Mouse (Mus musculus): Measurements from ENCODE around the gene Rsf1. TPM values are rescaled to one million over a fixed set of nuclear protein-coding genes. Genes with fewer than 3 reads are reported as not detected.

The Rsf1 gene
- total and polyA plus RNA-seq, 3 experiments = 5.9 to 21.8 (median 11.9) TPM

DNA sequence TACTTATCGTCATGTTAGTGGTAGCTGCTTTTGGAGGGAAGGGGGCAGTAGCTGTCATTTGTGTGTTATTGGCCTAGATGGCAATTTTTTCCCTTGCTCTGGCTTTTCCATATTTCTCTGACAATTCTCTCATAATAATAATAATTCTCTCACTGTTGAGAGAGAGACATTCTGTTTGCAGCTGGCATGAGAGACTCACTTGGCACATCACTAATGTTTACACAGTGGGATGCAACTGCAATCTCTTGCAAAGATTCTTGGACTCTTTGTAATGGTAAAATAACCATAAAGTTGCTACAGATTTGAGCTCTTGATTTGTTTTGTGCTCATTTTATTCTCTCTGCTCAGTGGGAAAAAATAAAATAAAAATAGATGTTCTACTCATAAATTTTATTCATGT is 137.6 kb downstream of the Rsf1 start:
- Histone ChIP-seq H3K4me1 (ENCODE audit: control insufficient read depth in 1 of 2, insufficient read depth in 2 of 2) (no peaks in the 10 kb centered on the region), H3K4me3 (replicated peaks in 1 of 3; ENCODE audit: low read depth in 2 of 3, low read length in 2 of 3, poor library complexity in 1 of 3) (no peak overlapping the region), H3K9me3 (replicated peaks; ENCODE audit: low read length) (no peaks in the 10 kb centered on the region), H3K36me3 (replicated peaks in 1 of 2; ENCODE audit: control insufficient read depth in 1 of 2, insufficient read depth in 1 of 2, low read length in 1 of 2) (peaks cover 55 to 88% of the 10 kb centered on the region in 2 experiments), H3K79me2 (replicated peaks; ENCODE audit: control insufficient read depth, extremely low read depth, insufficient read depth, poor library complexity, severe bottlenecking) (no peaks in the 10 kb centered on the region), H3K4me2 (ENCODE audit: insufficient read depth, low read depth, poor library complexity, severe bottlenecking) (no peak overlapping the region), H3K9ac (ENCODE audit: insufficient read depth, low read depth) (no peak overlapping the region), H3K27ac (ENCODE audit: insufficient read depth, low read depth) (no peak overlapping the region), H3K27me3 (replicated peaks) (no peaks in the 10 kb centered on the region)
- in situ Hi-C loops (cut with MboI; ENCODE audit: low pct_ligation_motif_present, low pct_unique_long_range_greater_than_20kb, low sequenced_read_pairs) = no loop called here
- no peak for TF ChIP-seq NRF1 (IDR thresholded peaks at IDR 0.05; ENCODE audit: low read depth, low read length)
- TF ChIP-seq RCOR1 (conservative IDR thresholded peaks at IDR 0.05; ENCODE audit: low read depth, low read length) = no peak
- TF ChIP-seq USF2 (conservative IDR thresholded peaks at IDR 0.05; ENCODE audit: low read depth, low read length) = no peak
- no peak for TF ChIP-seq ZNF384 (IDR thresholded peaks at IDR 0.05; ENCODE audit: low read depth, low read length)
- TF ChIP-seq CTCF (conservative IDR thresholded peaks at IDR 0.05 in 1 of 2, IDR thresholded peaks at IDR 0.05 in 1 of 2; ENCODE audit: low read depth in 2 of 2, low read length in 2 of 2) = no peak
- no peak for TF ChIP-seq CHD2 (IDR thresholded peaks at IDR 0.05; ENCODE audit: low read length)
- dilution Hi-C loops (cut with MboI; ENCODE audit: extremely low pct_ligation_motif_present, extremely low pct_unique_long_range_greater_than_20kb, low sequenced_read_pairs) = no loop called here
- no peak for DNase-seq (ENCODE audit: extremely low read depth)

DNA sequence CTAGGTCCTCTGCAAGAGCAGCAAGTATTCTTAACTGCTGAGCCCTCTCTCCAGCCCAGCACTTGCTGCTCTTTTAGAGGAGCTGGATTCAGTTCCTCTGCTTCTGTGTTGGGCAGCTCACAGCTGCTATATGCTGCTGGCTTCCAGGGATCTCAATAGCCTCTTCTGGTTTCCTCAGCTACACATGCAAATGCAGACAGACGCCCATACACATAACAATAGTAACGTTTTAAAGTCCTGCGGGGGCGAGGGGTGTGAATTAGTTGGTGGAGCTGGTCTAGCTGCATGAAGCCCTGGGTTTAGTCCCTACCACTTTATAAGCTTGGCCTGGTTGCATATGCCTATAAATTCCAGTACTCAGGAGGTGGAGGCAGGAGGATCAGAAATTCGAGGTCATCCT is 139.4 kb downstream of the Rsf1 start:
- Histone ChIP-seq H3K4me3 (replicated peaks in 1 of 3; ENCODE audit: low read depth in 2 of 3, low read length in 2 of 3, poor library complexity in 1 of 3) (no peak overlapping the region), H3K4me2 (ENCODE audit: insufficient read depth, low read depth, poor library complexity, severe bottlenecking) (no peak overlapping the region), H3K27ac (ENCODE audit: insufficient read depth, low read depth) (no peak overlapping the region), H3K27me3 (replicated peaks) (no peaks in the 10 kb centered on the region), H3K4me1 (ENCODE audit: control insufficient read depth in 1 of 2, insufficient read depth in 2 of 2) (no peaks in the 10 kb centered on the region), H3K36me3 (replicated peaks in 1 of 2; ENCODE audit: control insufficient read depth in 1 of 2, insufficient read depth in 1 of 2, low read length in 1 of 2) (peaks cover 43 to 90% of the 10 kb centered on the region in 2 experiments), H3K9me3 (replicated peaks; ENCODE audit: low read length) (no peaks in the 10 kb centered on the region), H3K79me2 (replicated peaks; ENCODE audit: control insufficient read depth, extremely low read depth, insufficient read depth, poor library complexity, severe bottlenecking) (no peaks in the 10 kb centered on the region), H3K9ac (ENCODE audit: insufficient read depth, low read depth) (no peak overlapping the region)
- TF ChIP-seq SMC3 (IDR thresholded peaks at IDR 0.05; ENCODE audit: low read depth, low read length) (no peak), MAX (IDR thresholded peaks at IDR 0.05; ENCODE audit: low read length) (no peak), RCOR1 (conservative IDR thresholded peaks at IDR 0.05; ENCODE audit: low read depth, low read length) (no peak), KAT2A (IDR thresholded peaks at IDR 0.05; ENCODE audit: insufficient replicate concordance, low read length) (no peak), ETS1 (conservative IDR thresholded peaks at IDR 0.05; ENCODE audit: low read depth, low read length) (no peak), SIN3A (IDR thresholded peaks at IDR 0.05; ENCODE audit: low read length) (no peak), USF2 (conservative IDR thresholded peaks at IDR 0.05; ENCODE audit: low read depth, low read length) (no peak)
- no peak for DNase-seq (ENCODE audit: extremely low read depth)
- in situ Hi-C loops (cut with MboI; ENCODE audit: low pct_ligation_motif_present, low pct_unique_long_range_greater_than_20kb, low sequenced_read_pairs) = no loop called here
- dilution Hi-C loops (cut with MboI; ENCODE audit: extremely low pct_ligation_motif_present, extremely low pct_unique_long_range_greater_than_20kb, low sequenced_read_pairs) = no loop called here

DNA sequence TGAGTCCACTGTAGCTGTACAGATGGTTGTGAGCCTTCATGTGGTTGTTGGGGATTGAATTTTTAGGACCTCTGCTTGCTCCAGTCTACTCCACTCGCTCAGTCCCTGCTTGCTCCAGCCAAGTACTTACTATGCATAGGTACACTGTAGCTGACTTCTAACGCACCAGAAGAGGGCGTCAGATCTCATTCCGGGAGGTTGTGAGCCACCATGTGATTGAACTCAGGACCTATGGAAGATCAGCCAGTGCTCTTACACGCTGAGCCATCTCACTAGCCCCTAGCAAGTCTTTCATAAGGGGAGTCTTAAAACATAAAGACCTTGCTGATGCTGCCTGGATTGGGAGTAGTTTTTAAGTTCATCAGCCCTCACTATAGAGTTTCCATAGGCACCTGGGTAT is 140.4 kb downstream of the Rsf1 start:
- Histone ChIP-seq H3K9ac (ENCODE audit: insufficient read depth, low read depth) (no peak overlapping the region), H3K4me2 (ENCODE audit: insufficient read depth, low read depth, poor library complexity, severe bottlenecking) (no peak overlapping the region), H3K36me3 (replicated peaks in 1 of 2; ENCODE audit: control insufficient read depth in 1 of 2, insufficient read depth in 1 of 2, low read length in 1 of 2) (peaks cover 33 to 89% of the 10 kb centered on the region in 2 experiments), H3K27ac (ENCODE audit: insufficient read depth, low read depth) (no peak overlapping the region), H3K4me1 (ENCODE audit: control insufficient read depth in 1 of 2, insufficient read depth in 2 of 2) (no peaks in the 10 kb centered on the region), H3K9me3 (replicated peaks; ENCODE audit: low read length) (no peaks in the 10 kb centered on the region), H3K27me3 (replicated peaks) (no peaks in the 10 kb centered on the region), H3K79me2 (replicated peaks; ENCODE audit: control insufficient read depth, extremely low read depth, insufficient read depth, poor library complexity, severe bottlenecking) (no peaks in the 10 kb centered on the region), H3K4me3 (replicated peaks in 1 of 3; ENCODE audit: low read depth in 2 of 3, low read length in 2 of 3, poor library complexity in 1 of 3) (no peak overlapping the region)
- dilution Hi-C loops (cut with MboI; ENCODE audit: extremely low pct_ligation_motif_present, extremely low pct_unique_long_range_greater_than_20kb, low sequenced_read_pairs) (no loop called here), in situ Hi-C loops (cut with MboI; ENCODE audit: low pct_ligation_motif_present, low pct_unique_long_range_greater_than_20kb, low sequenced_read_pairs) (no loop called here)
- TF ChIP-seq CHD2 (IDR thresholded peaks at IDR 0.05; ENCODE audit: low read length) (no peak), JUND (conservative IDR thresholded peaks at IDR 0.05; ENCODE audit: low read depth, low read length) (no peak), IRF4 (IDR thresholded peaks at IDR 0.05; ENCODE audit: low read depth, low read length) (no peak), CTCF (conservative IDR thresholded peaks at IDR 0.05 in 1 of 2, IDR thresholded peaks at IDR 0.05 in 1 of 2; ENCODE audit: low read depth in 2 of 2, low read length in 2 of 2) (no peak), MAFK (IDR thresholded peaks at IDR 0.05; ENCODE audit: insufficient replicate concordance, low read length) (no peak), CHD1 (IDR thresholded peaks at IDR 0.05; ENCODE audit: low read depth, low read length) (no peak), USF1 (IDR thresholded peaks at IDR 0.05; ENCODE audit: low read depth, low read length) (no peak), EP300 (IDR thresholded peaks at IDR 0.05; ENCODE audit: low read length) (no peak), MYC (IDR thresholded peaks at IDR 0.05; ENCODE audit: low read depth, low read length) (no peak), MAZ (IDR thresholded peaks at IDR 0.05; ENCODE audit: low read depth, low read length) (no peak), JUN (IDR thresholded peaks at IDR 0.05; ENCODE audit: insufficient read depth, low read depth, low read length) (no peak), ELF1 (IDR thresholded peaks at IDR 0.05; ENCODE audit: low read depth, low read length) (no peak)
- DNase-seq (ENCODE audit: extremely low read depth) = no peak
